Mouse (Mus musculus) kidney, postnatal 10 days (tissue): ENCODE data around the gene Kcns3.
"Not testable (repeated sequence)": the region's sequence is repeated elsewhere in the genome, so short reads cannot be mapped to it uniquely, and the experiment has no call there.

Experiments
- DNase-seq: peaks from one replicate; pipeline ENCODE4 v3.0.0; 2021; ENCODE audit warnings: mixed read lengths

Kcns3 gene

DNA sequence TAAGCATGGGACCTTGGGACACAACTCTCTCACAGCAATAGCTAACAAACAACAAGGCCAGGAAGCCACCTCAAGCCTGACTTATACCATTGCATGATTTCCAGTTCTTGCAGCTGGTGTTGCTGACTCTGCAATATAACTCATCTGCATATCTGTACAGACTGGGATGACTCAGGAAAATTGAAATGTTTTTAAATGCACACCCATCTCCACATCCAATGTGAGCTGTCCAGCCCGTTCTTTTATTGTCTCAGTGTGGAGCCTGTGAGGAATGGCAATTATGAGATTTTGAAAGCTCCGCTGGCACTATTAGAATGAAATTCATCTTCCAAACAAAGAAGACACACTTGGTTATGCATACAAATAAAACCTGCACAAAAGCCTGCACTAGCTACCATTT, 84.0 kb downstream of the Kcns3 start:
- DNase-seq: no peak

- DNase-seq: not testable (repeated sequence)
Measured at GRCm38 (mm10) chr12:11052676-11053075, 98.2 kb downstream of the Kcns3 start.

DNA sequence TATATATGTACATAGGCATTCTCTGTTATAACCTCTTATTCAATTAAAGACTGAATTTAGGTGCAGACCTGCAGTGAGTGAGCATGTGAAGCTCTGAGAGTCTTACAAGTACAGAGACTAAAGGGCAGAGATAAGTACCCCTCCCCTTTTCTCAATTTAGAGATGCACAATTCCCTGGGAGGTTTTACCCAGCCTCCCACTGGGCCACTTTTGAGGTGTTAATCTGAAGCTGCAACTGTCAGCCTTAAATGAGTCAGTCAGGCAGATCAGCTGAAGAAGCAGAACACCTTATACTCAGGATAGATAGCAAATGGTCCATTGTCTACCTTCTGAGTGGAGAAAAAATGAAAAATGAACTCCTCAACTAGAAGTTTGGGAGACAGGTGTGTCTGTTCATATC, 109.0 kb downstream of the Kcns3 start:
- DNase-seq: no peak
